Comparison of ENCODE assay signal across 9 mouse cellular contexts in genomic region chr12:106479878-106480194, GRCm38 (mm10).
DNase-seq lines count a peak whose midpoint lies in the region; ATAC-seq and TF ChIP-seq lines count a peak whose summit lies in the region.
"Had no signal": no experiment of that assay in that cellular context is flagged by ENCODE, and none has a peak within 500 bp of the region (broad histone marks: within the 10 kb centered on the region; RNA-seq: fewer than 3 reads in every experiment).

No protein-coding gene starts in this region.

- TF ChIP-seq CTCF in embryonic fibroblast, embryonic 13.5 days (IDR thresholded peaks at IDR 0.05; ENCODE audit: borderline replicate concordance, insufficient read depth, low read length): no peak

- H3K9me3 ChIP-seq in kidney, embryonic 16.5 days (ENCODE audit: low read length): no peaks in the 10 kb centered on the region
- H3K9me3 ChIP-seq in intestine, embryonic 15.5 days: no peaks in the 10 kb centered on the region
- no peaks in the 10 kb centered on the region for H3K9me3 ChIP-seq in midbrain, embryonic 16.5 days (replicated peaks; ENCODE audit: control insufficient read depth, low read length, poor library complexity, severe bottlenecking)

- peak overlapping the region; percentile 41 for H3K4me2 ChIP-seq in kidney, embryonic 16.5 days (replicated peaks; ENCODE audit: low read depth, low read length)
- peak overlapping the region; percentile 28 for H3K4me2 ChIP-seq in intestine, embryonic 15.5 days (replicated peaks)
- peak overlapping the region; percentile 60 for H3K4me2 ChIP-seq in midbrain, embryonic 16.5 days (ENCODE audit: low read length)

- peaks cover 12% of the 10 kb centered on the region for H3K4me1 ChIP-seq in kidney, embryonic 16.5 days (ENCODE audit: insufficient read depth, low read length)
- no peaks in the 10 kb centered on the region for H3K4me1 ChIP-seq in embryonic fibroblast, embryonic 13.5 days (ENCODE audit: control insufficient read depth, insufficient read depth, low read length)
- H3K4me1 ChIP-seq in intestine, embryonic 15.5 days (replicated peaks): 0 out of 2 replicates have a peak, but pooled peaks cover 7% of the 10 kb centered on the region
- H3K4me1 ChIP-seq in midbrain, embryonic 16.5 days (ENCODE audit: control insufficient read depth, insufficient read depth, low read length): peaks cover 35% of the 10 kb centered on the region

- H3K27me3 ChIP-seq in kidney, embryonic 16.5 days (ENCODE audit: insufficient read depth, low read length): peaks cover 65% of the 10 kb centered on the region
- H3K27me3 ChIP-seq in intestine, embryonic 15.5 days (replicated peaks): peaks cover 38% of the 10 kb centered on the region
- peaks cover 6% of the 10 kb centered on the region; the same call in 1 of the 2 replicates for H3K27me3 ChIP-seq in midbrain, embryonic 16.5 days (ENCODE audit: control insufficient read depth, insufficient read depth, low read depth, low read length)

- ATAC-seq in kidney, embryonic 16.5 days (ENCODE audit: low FRiP score, low TSS enrichment): no peak
- no peak for ATAC-seq in intestine, embryonic 15.5 days
- ATAC-seq in midbrain, embryonic 16.5 days: peak; percentile 59; the same call in 1 of the 2 replicates

- H3K27ac ChIP-seq in kidney, embryonic 16.5 days (ENCODE audit: low read length): no peak overlapping the region
- no peak overlapping the region for H3K27ac ChIP-seq in embryonic fibroblast, embryonic 13.5 days (ENCODE audit: insufficient read depth, low read length)
- no peak overlapping the region for H3K27ac ChIP-seq in intestine, embryonic 15.5 days
- H3K27ac ChIP-seq in midbrain, embryonic 16.5 days (ENCODE audit: low read length): peak overlapping the region; percentile 76

- H3K4me3 ChIP-seq in kidney, embryonic 16.5 days (ENCODE audit: low read length): peak overlapping the region; percentile 29
- H3K4me3 ChIP-seq in embryonic fibroblast, embryonic 13.5 days (ENCODE audit: insufficient read depth, low read length): peak overlapping the region; percentile 7; the same call in 1 of the 2 replicates
- H3K4me3 ChIP-seq in intestine, embryonic 15.5 days (replicated peaks): no peak overlapping the region; the same call in 1 of the 2 replicates
- peak overlapping the region; percentile 26 for H3K4me3 ChIP-seq in midbrain, embryonic 16.5 days (ENCODE audit: low read depth, low read length)

- TF ChIP-seq POLR2A in embryonic fibroblast, embryonic 13.5 days (IDR thresholded peaks at IDR 0.05; ENCODE audit: low read depth, low read length): no peak

- no peak overlapping the region for H3K9ac ChIP-seq in kidney, embryonic 16.5 days (replicated peaks; ENCODE audit: low read length)
- no peak overlapping the region for H3K9ac ChIP-seq in intestine, embryonic 15.5 days
- H3K9ac ChIP-seq in midbrain, embryonic 16.5 days (ENCODE audit: low read depth, low read length): peak overlapping the region; percentile 45; the same call in 1 of the 2 replicates

- no peaks in the 10 kb centered on the region for H3K36me3 ChIP-seq in kidney, embryonic 16.5 days (ENCODE audit: insufficient read depth, low read length)
- H3K36me3 ChIP-seq in intestine, embryonic 15.5 days: no peaks in the 10 kb centered on the region
- H3K36me3 ChIP-seq in midbrain, embryonic 16.5 days (ENCODE audit: control insufficient read depth, insufficient read depth, low read length): no peaks in the 10 kb centered on the region

- WGBS in kidney, embryonic 16.5 days: 7% methylated on average over 6 of the region's 6 CpGs
- WGBS in intestine, embryonic 15.5 days: 14% methylated on average over 6 of the region's 6 CpGs
- 7% methylated on average over 6 of the region's 6 CpGs for WGBS in midbrain, embryonic 16.5 days

- no peak for DNase-seq in kidney, postnatal 36 days
- no peak for DNase-seq in urinary bladder, postnatal 10 days (ENCODE audit: low spot score)
- no peak for DNase-seq in adrenal gland, adult 8-10 months
- no peak for DNase-seq in adrenal gland, postnatal 25 days
- DNase-seq: adrenal gland, postnatal 14 days had no signal
